9 mouse cellular contexts compared by ENCODE assay signal in genomic region chr3:90376247-90376585, GRCm38 (mm10). TPM values are rescaled to one million over a fixed set of nuclear protein-coding genes. Genes with fewer than 3 reads are reported as not detected.
DNase-seq lines count a peak whose midpoint lies in the region; ATAC-seq and TF ChIP-seq lines count a peak whose summit lies in the region.
"Had no signal": no experiment of that assay in that cellular context is flagged by ENCODE, and none has a peak within 500 bp of the region (broad histone marks: within the 10 kb centered on the region; RNA-seq: fewer than 3 reads in every experiment).

No protein-coding gene starts in this region.

- H3K4me3 ChIP-seq in lung, embryonic 16.5 days (ENCODE audit: low read length), result no peak overlapping the region
- no peak overlapping the region for H3K4me3 ChIP-seq in stomach, embryonic 16.5 days (replicated peaks; ENCODE audit: low read length)
- no peak overlapping the region for H3K4me3 ChIP-seq in left cerebral cortex, adult 2 months
- H3K4me3 ChIP-seq: forebrain, embryonic 13.5 days had no signal

- WGBS in lung, embryonic 16.5 days, result 46% methylated on average over 1 of the region's 1 CpGs
- WGBS in stomach, embryonic 16.5 days, result 67% methylated on average over 1 of the region's 1 CpGs

- H3K27ac ChIP-seq in lung, embryonic 16.5 days (ENCODE audit: low read length), result no peak overlapping the region
- no peak overlapping the region for H3K27ac ChIP-seq in stomach, embryonic 16.5 days (ENCODE audit: low read length)
- no peak overlapping the region for H3K27ac ChIP-seq in left cerebral cortex, adult 2 months
- H3K27ac ChIP-seq: forebrain, embryonic 13.5 days had no signal

- H3K9me3 ChIP-seq in lung, embryonic 16.5 days (ENCODE audit: control insufficient read depth, low read length), result no peaks in the 10 kb centered on the region
- no peaks in the 10 kb centered on the region for H3K9me3 ChIP-seq in stomach, embryonic 16.5 days (replicated peaks; ENCODE audit: control insufficient read depth, low read length)
- H3K9me3 ChIP-seq: forebrain, embryonic 13.5 days had no signal

- H3K9ac ChIP-seq in lung, embryonic 16.5 days (ENCODE audit: low read length), result no peak overlapping the region; the same call in 1 of the 2 replicates
- no peak overlapping the region for H3K9ac ChIP-seq in stomach, embryonic 16.5 days (ENCODE audit: low read length)
- H3K9ac ChIP-seq: forebrain, embryonic 13.5 days had no signal

- no peaks in the 10 kb centered on the region for H3K36me3 ChIP-seq in lung, embryonic 16.5 days (ENCODE audit: control insufficient read depth, insufficient read depth, low read length)
- no peaks in the 10 kb centered on the region for H3K36me3 ChIP-seq in stomach, embryonic 16.5 days (ENCODE audit: control insufficient read depth, insufficient read depth, low read length)

- peak; percentile 32; the same call in 1 of the 2 replicates for ATAC-seq in lung, embryonic 16.5 days (ENCODE audit: low read depth)
- peak; percentile 30; the same call in 1 of the 2 replicates for ATAC-seq in stomach, embryonic 16.5 days (ENCODE audit: insufficient read depth, low FRiP score)
- ATAC-seq: forebrain, embryonic 13.5 days had no signal

- intact Hi-C loops in left cerebral cortex, adult 2 months (cut with DNase I), result no loop called here

- H3K27me3 ChIP-seq in lung, embryonic 16.5 days (ENCODE audit: control insufficient read depth, insufficient read depth, low read depth, low read length), result no peaks in the 10 kb centered on the region
- H3K27me3 ChIP-seq in stomach, embryonic 16.5 days (ENCODE audit: control insufficient read depth, insufficient read depth, low read length), result no peaks in the 10 kb centered on the region
- H3K27me3 ChIP-seq: forebrain, embryonic 13.5 days had no signal

- no peaks in the 10 kb centered on the region for H3K4me1 ChIP-seq in lung, embryonic 16.5 days (replicated peaks; ENCODE audit: control insufficient read depth, insufficient read depth, low read length)
- H3K4me1 ChIP-seq in stomach, embryonic 16.5 days (ENCODE audit: control insufficient read depth, insufficient read depth, low read length), result peaks cover 6% of the 10 kb centered on the region; the same call in 1 of the 2 replicates
- H3K4me1 ChIP-seq: forebrain, embryonic 13.5 days had no signal

- no peak for TF ChIP-seq CTCF in left cerebral cortex, adult 2 months (IDR thresholded peaks at IDR 0.05)

- DNase-seq in adrenal gland, adult 2 months, result peak; percentile 61
- DNase-seq in adrenal gland, postnatal 25 days, result no peak
- DNase-seq in lung, postnatal 14 days, result no peak
- peak; percentile 44 to 52 for DNase-seq in kidney, postnatal 36 days
- no peak for DNase-seq in left cerebral cortex, adult 8-10 months (ENCODE audit: low spot score in 2 of 2)
- no peak for DNase-seq in left cerebral cortex, adult 2 months (ENCODE audit: extremely low spot score in 1 of 2, low spot score in 2 of 2)

- H3K4me2 ChIP-seq in lung, embryonic 16.5 days (ENCODE audit: low read depth, low read length), result no peak overlapping the region
- no peak overlapping the region for H3K4me2 ChIP-seq in stomach, embryonic 16.5 days (ENCODE audit: low read depth, low read length)
- H3K4me2 ChIP-seq: forebrain, embryonic 13.5 days had no signal

RNA-seq across cellular contexts. Expression of gene Slc27a3, which starts 13.5 kb away (rescaled TPM):
- total RNA-seq in adrenal gland, adult 2 months (2021), result 100 to 1,000 TPM in 1 of 2 experiments, 10 to 100 TPM in 1; 66.9 to 196 TPM
- polyA plus RNA-seq in adrenal gland, adult 2 months (2012; rRNA removed), result 384 and 508 TPM in 2 replicates
- total RNA-seq in adrenal gland, postnatal 25 days (2021), result 130 and 146 TPM in 2 replicates
- 20.7 and 21.7 TPM in 2 replicates for polyA plus RNA-seq in lung, embryonic 16.5 days (2015; fragmentation: Nextera tagmentation; extraction: Ambion mirVana)
- 10.1 TPM in 2 replicates for polyA plus RNA-seq in stomach, embryonic 16.5 days (2015; fragmentation: Nextera tagmentation; extraction: Ambion mirVana)
- total RNA-seq in left cerebral cortex, adult 8-10 months (2022), result 1 to 10 TPM; 5.7 to 7.9 (median 7.4) TPM
- total RNA-seq in left cerebral cortex, adult 2 months (2021), result 1 to 10 TPM; 8.1 to 8.3 TPM

RNA-seq across cellular contexts. Expression of gene Ints3, which starts 57.2 kb away (rescaled TPM):
- total RNA-seq in adrenal gland, adult 2 months (2021), result 10 to 100 TPM; 81.0 to 90.6 TPM
- polyA plus RNA-seq in adrenal gland, adult 2 months (2012; rRNA removed), result 32.2 and 40.2 TPM in 2 replicates
- total RNA-seq in adrenal gland, postnatal 25 days (2021), result 91.2 and 92.3 TPM in 2 replicates
- polyA plus RNA-seq in lung, embryonic 16.5 days (2015; fragmentation: Nextera tagmentation; extraction: Ambion mirVana), result 28.7 and 28.8 TPM in 2 replicates
- 22.4 and 23.0 TPM in 2 replicates for polyA plus RNA-seq in stomach, embryonic 16.5 days (2015; fragmentation: Nextera tagmentation; extraction: Ambion mirVana)
- total RNA-seq in left cerebral cortex, adult 8-10 months (2022), result 10 to 100 TPM; 55.1 to 59.9 (median 59.0) TPM
- 10 to 100 TPM; 62.1 to 65.7 TPM for total RNA-seq in left cerebral cortex, adult 2 months (2021)

Comparison
In these comparisons a context has a peak if more than half of its experiments do, and no peak if none do; other contexts are left out.
1. DNase-seq: peak in adrenal gland, adult 2 months (single experiment) and kidney, postnatal 36 days (2 of 2); none in adrenal gland, postnatal 25 days (single experiment), lung, postnatal 14 days (single experiment), left cerebral cortex, adult 8-10 months (0 of 2) and left cerebral cortex, adult 2 months (0 of 2).
2. RNA of gene Slc27a3, which starts 13.5 kb away (total RNA-seq): 66.9 to 196 TPM in adrenal gland, adult 2 months and 130 to 146 TPM in adrenal gland, postnatal 25 days; 8.1 to 8.3 TPM in left cerebral cortex, adult 2 months and 5.7 to 7.9 TPM in left cerebral cortex, adult 8-10 months; every median in the first group is over 4 times any median in the second.